Mouse (Mus musculus) megakaryocyte-erythroid progenitor cell, adult 5-6 weeks (primary cell): ENCODE measurements at regions not wholly inside any gene's neighbourhood (a gene's known extent, or its start where the extent isn't known, plus 50 kb on each side); places are given as distances from the start of the nearest gene placed in this dataset.
A peak's percentile ranks its signal among the peaks of the same experiment; 100 is the strongest.

ENCODE experiments used
- ATAC-seq: replicated peaks from 2 replicates; pipeline ENCODE4 v1.8.0; 2016; ENCODE audit warnings: mild to moderate bottlenecking, inconsistent platforms; ENCODE audit not compliant: severe bottlenecking, poor library complexity, low FRiP score, low TSS enrichment

- peak; percentile 57 for ATAC-seq
Measured at GRCm38 (mm10) chr7:75360874-75361273, 51.8 kb upstream of the Sv2b start.

- no peak for ATAC-seq
Measured at GRCm38 (mm10) chr7:75362541-75362940, 53.5 kb upstream of the Sv2b start.

GRCm38 (mm10) chr7:75365480-75365879, 56.4 kb upstream of the Sv2b start:
- no peak for ATAC-seq

- peak; percentile 82 for ATAC-seq
Measured at GRCm38 (mm10) chr7:75366285-75366882, 57.3 kb upstream of the Sv2b start.

GRCm38 (mm10) chr7:75368315-75368714, 59.3 kb upstream of the Sv2b start:
- ATAC-seq, result no peak

- 0 out of 2 replicates have a peak, but pooled peaks have one; percentile 8 for ATAC-seq
Measured at GRCm38 (mm10) chr7:75369366-75369765, 60.3 kb upstream of the Sv2b start.

GRCm38 (mm10) chr7:75370595-75371519, 61.8 kb upstream of the Sv2b start:
- ATAC-seq, result peak; percentile 76

GRCm38 (mm10) chr7:75371520-75371876, 62.4 kb upstream of the Sv2b start:
- ATAC-seq, result no peak

GRCm38 (mm10) chr7:75371991-75372390, 62.9 kb upstream of the Sv2b start:
- ATAC-seq, result peak; percentile 80

- ATAC-seq, result no peak
Measured at GRCm38 (mm10) chr7:75372892-75373444, 63.9 kb upstream of the Sv2b start.

GRCm38 (mm10) chr7:75374506-75374905, 65.4 kb upstream of the Sv2b start:
- ATAC-seq, result no peak

GRCm38 (mm10) chr7:75379595-75379994, 70.5 kb upstream of the Sv2b start:
- no peak for ATAC-seq

- no peak for ATAC-seq
Measured at GRCm38 (mm10) chr7:75384506-75384911, 70.8 kb upstream of the Akap13 start.

GRCm38 (mm10) chr7:75387033-75387432, 68.3 kb upstream of the Akap13 start:
- ATAC-seq, result no peak

- no peak for ATAC-seq
Measured at GRCm38 (mm10) chr7:75387821-75388431, 67.4 kb upstream of the Akap13 start.

- peak; percentile 90 for ATAC-seq
Measured at GRCm38 (mm10) chr7:75390162-75390561, 65.2 kb upstream of the Akap13 start.

GRCm38 (mm10) chr7:75392783-75393182, 62.6 kb upstream of the Akap13 start:
- no peak for ATAC-seq

GRCm38 (mm10) chr7:75393466-75393865, 61.9 kb upstream of the Akap13 start:
- no peak for ATAC-seq

- ATAC-seq, result no peak
Measured at GRCm38 (mm10) chr7:75394866-75395580, 60.3 kb upstream of the Akap13 start.

GRCm38 (mm10) chr7:75397559-75397958, 57.8 kb upstream of the Akap13 start:
- ATAC-seq, result peak; percentile 51
